Mouse (Mus musculus) midbrain, embryonic 11.5 days (tissue): ENCODE measurements around the gene Olfr175-ps1. TPM values are rescaled to one million over a fixed set of nuclear protein-coding genes. Genes with fewer than 3 reads are reported as not detected.

ENCODE experiments used
- ATAC-seq: fragments of 200-750 bp; cut with Nextera tagmentation; 2 replicates; pipeline ENCODE4 v1.8.0; 2017; ENCODE audit warnings: moderate TSS enrichment, moderate library complexity; ENCODE audit not compliant: low FRiP score
- DNase-seq: peaks from one replicate; pipeline ENCODE4 v3.0.0; 2015; ENCODE audit warnings: low spot score; ENCODE audit errors: missing footprints
- H3K27ac ChIP-seq: fragments of 300-500 bp; sonication (generic); 2 replicates; pipeline ENCODE4 v1.5.1; 2014; ENCODE audit warnings: low read depth, low read length
- H3K27me3 ChIP-seq: fragments of 300-500 bp; sonication (generic); 2 replicates; pipeline ENCODE4 v1.6.1; 2014; ENCODE audit warnings: mild to moderate bottlenecking, low read length, moderate library complexity, mixed read lengths; ENCODE audit not compliant: control insufficient read depth, insufficient read depth
- H3K36me3 ChIP-seq: fragments of 300-500 bp; sonication (generic); 2 replicates; pipeline ENCODE4 v1.6.1; 2014; ENCODE audit warnings: mild to moderate bottlenecking, low read length, moderate library complexity, mixed read lengths; ENCODE audit not compliant: control insufficient read depth, insufficient read depth
- H3K4me1 ChIP-seq: fragments of 300-500 bp; sonication (generic); 2 replicates; pipeline ENCODE4 v1.6.1; 2014; ENCODE audit warnings: low read length; ENCODE audit not compliant: control insufficient read depth, insufficient read depth
- H3K4me2 ChIP-seq: fragments of 300-500 bp; sonication (generic); 2 replicates; pipeline ENCODE4 v1.6.1; 2014; ENCODE audit warnings: mild to moderate bottlenecking, moderate library complexity
- H3K4me3 ChIP-seq: fragments of 300-500 bp; sonication (generic); 2 replicates; pipeline ENCODE4 v1.5.1; 2014; ENCODE audit warnings: low read depth, low read length
- H3K9ac ChIP-seq: fragments of 300-500 bp; sonication (generic); 2 replicates; pipeline ENCODE4 v1.6.1; 2014; ENCODE audit warnings: low read length
- H3K9me3 ChIP-seq: fragments of 300-500 bp; sonication (generic); 2 replicates; pipeline ENCODE4 v1.6.1; 2016; ENCODE audit warnings: low read length; ENCODE audit not compliant: control insufficient read depth
- WGBS: fragments of 180-500 bp; shearing (Covaris S2); extraction: QIAGEN DNeasy Blood & Tissue Kit; methylation state at CpG from one replicate; pipeline ENCODE4 v1.1.7; 2014; 5-methylcytosine and 5-hydroxymethylcytosine counted together
- polyA plus RNA-seq: library from polyadenylated mRNA; unstranded; fragments of >200 nt; fragmentation: Nextera tagmentation; extraction: Ambion mirVana; gene quantifications from 2 replicates; pipeline ENCODE4 v1.2.1, GENCODE M21; 2014

Olfr175-ps1 gene
- not detected in 2 replicates for polyA plus RNA-seq

GRCm38 (mm10) chr16:58826732-58827319 is at the start of gene Olfr175-ps1:
Gene Olfr175-ps1, minus strand, starts transcription at chr16:58826782.
- no peak for DNase-seq
- no peaks in the 10 kb centered on the region for H3K9me3 ChIP-seq
- WGBS, result 91% methylated on average over 1 of the region's 1 CpGs

GRCm38 (mm10) chr16:58874668-58875067 is 48.1 kb upstream of the Olfr175-ps1 start, which contains the start of gene Olfr177:
Gene Olfr177, minus strand, starts transcription at chr16:58874768.
- ATAC-seq (no peak), DNase-seq (no peak)
- no peaks in the 10 kb centered on the region for H3K27me3 ChIP-seq

More at GRCm38 (mm10) chr16:58826732-58827319, at the start of gene Olfr175-ps1:
- Histone ChIP-seq H3K9ac (no peak within 1 kb of the TSS), H3K4me3 (no peak within 1 kb of the TSS), H3K36me3 (no peaks in the 10 kb centered on the region), H3K4me2 (no peak within 1 kb of the TSS), H3K4me1 (no peaks in the 10 kb centered on the region), H3K27ac (no peak within 1 kb of the TSS), H3K27me3 (no peaks in the 10 kb centered on the region)
- ATAC-seq, result no peak

GRCm38 (mm10) chr16:58861479-58861878 is 34.9 kb upstream of the Olfr175-ps1 start:
- Histone ChIP-seq H3K27me3 (no peaks in the 10 kb centered on the region), H3K9me3 (no peaks in the 10 kb centered on the region), H3K36me3 (no peaks in the 10 kb centered on the region), H3K27ac (no peak overlapping the region), H3K4me1 (no peaks in the 10 kb centered on the region), H3K9ac (no peak overlapping the region), H3K4me3 (no peak overlapping the region), H3K4me2 (no peak overlapping the region)
- 64% methylated on average over 1 of the region's 1 CpGs for WGBS
- no peak for ATAC-seq
- no peak for DNase-seq

More at GRCm38 (mm10) chr16:58874668-58875067, 48.1 kb upstream of the Olfr175-ps1 start, which contains the start of gene Olfr177:
- H3K9ac ChIP-seq, result no peak within 1 kb of the TSS
- H3K27ac ChIP-seq, result no peak within 1 kb of the TSS
- no peaks in the 10 kb centered on the region for H3K9me3 ChIP-seq
- H3K4me2 ChIP-seq, result no peak within 1 kb of the TSS
- H3K4me3 ChIP-seq, result no peak within 1 kb of the TSS
- WGBS, result 56% methylated on average over 1 of the region's 1 CpGs
- H3K4me1 ChIP-seq, result no peaks in the 10 kb centered on the region
- H3K36me3 ChIP-seq, result no peaks in the 10 kb centered on the region

- Histone ChIP-seq H3K4me2 (no peak overlapping the region), H3K27me3 (no peaks in the 10 kb centered on the region), H3K4me3 (no peak overlapping the region), H3K4me1 (no peaks in the 10 kb centered on the region), H3K36me3 (no peaks in the 10 kb centered on the region), H3K9me3 (no peaks in the 10 kb centered on the region), H3K9ac (no peak overlapping the region), H3K27ac (no peak overlapping the region)
- 83% methylated on average over 2 of the region's 2 CpGs for WGBS
- no peak for DNase-seq
- no peak for ATAC-seq
Observed at GRCm38 (mm10) chr16:58860032-58860737, 33.6 kb upstream of the Olfr175-ps1 start.

- Histone ChIP-seq H3K36me3 (no peaks in the 10 kb centered on the region), H3K4me2 (no peak within 1 kb of the TSS), H3K27ac (no peak within 1 kb of the TSS), H3K9ac (no peak within 1 kb of the TSS), H3K4me1 (no peaks in the 10 kb centered on the region), H3K4me3 (no peak within 1 kb of the TSS), H3K27me3 (no peaks in the 10 kb centered on the region), H3K9me3 (no peaks in the 10 kb centered on the region)
- 83% methylated on average over 2 of the region's 2 CpGs for WGBS
- DNase-seq (no peak), ATAC-seq (no peak)
Observed at GRCm38 (mm10) chr16:58800168-58800567, 26.4 kb downstream of the Olfr175-ps1 start, which contains the start of gene Olfr173. Gene Olfr173, minus strand, starts transcription at chr16:58800268.

Other genes with a start within 250 kb of the Olfr175-ps1 start
- not detected in 2 replicates for gene Gm813, start 209.8 kb downstream of the Olfr175-ps1 start, polyA plus RNA-seq
- gene E330017A01Rik, start 188.0 kb downstream of the Olfr175-ps1 start, polyA plus RNA-seq, result not detected in 2 replicates
- gene Cpox, start 156.5 kb downstream of the Olfr175-ps1 start, polyA plus RNA-seq, result 16.7 and 17.6 TPM in 2 replicates
- 0.10 TPM in 1 of 2 replicates, not detected in the other for gene Gpr15, start 107.7 kb downstream of the Olfr175-ps1 start, polyA plus RNA-seq
- 125 and 137 TPM in 2 replicates for gene Cldnd1, start 98.9 kb downstream of the Olfr175-ps1 start, polyA plus RNA-seq
- not detected in 2 replicates for gene Olfr172, start 63.6 kb downstream of the Olfr175-ps1 start, polyA plus RNA-seq
- not detected in 2 replicates for gene Olfr173, start 26.5 kb downstream of the Olfr175-ps1 start, polyA plus RNA-seq
- gene Olfr177, start 48.0 kb upstream of the Olfr175-ps1 start, polyA plus RNA-seq, result not detected in 2 replicates
- gene Olfr178, start 65.3 kb upstream of the Olfr175-ps1 start, polyA plus RNA-seq, result not detected in 2 replicates
- not detected in 2 replicates for gene Olfr181, start 102.0 kb upstream of the Olfr175-ps1 start, polyA plus RNA-seq
- gene Olfr180, start 102.6 kb upstream of the Olfr175-ps1 start, polyA plus RNA-seq, result not detected in 2 replicates
- gene Olfr183, start 168.6 kb upstream of the Olfr175-ps1 start, polyA plus RNA-seq, result not detected in 2 replicates
- gene Olfr186, start 203.5 kb upstream of the Olfr175-ps1 start, polyA plus RNA-seq, result not detected in 2 replicates
- gene Olfr187, start 213.0 kb upstream of the Olfr175-ps1 start, polyA plus RNA-seq, result not detected in 2 replicates